Mouse (Mus musculus): ENCODE data around the gene Gpr62.

GRCm38 (mm10) chr9:106485076-106485475, 19.3 kb upstream of the Gpr62 start:
- TF ChIP-seq CTCF (IDR thresholded peaks at IDR 0.05; ENCODE audit: low read depth, low read length) (no peak), GATA1 (IDR thresholded peaks at IDR 0.05; ENCODE audit: borderline replicate concordance, low read length) (no peak), TAL1 (conservative IDR thresholded peaks at IDR 0.05; ENCODE audit: low read depth, low read length) (no peak), POLR2AphosphoS5 (IDR thresholded peaks at IDR 0.05; ENCODE audit: insufficient replicate concordance, low read depth, low read length) (no peak), GATA2 (IDR thresholded peaks at IDR 0.05; ENCODE audit: borderline replicate concordance, low read depth, low read length) (no peak)

Data from G1E (cell line).